Mouse (Mus musculus) liver, postnatal 0 days (tissue): Measurements from ENCODE around the gene Tal1.

Source experiments
- CTCF ChIP-seq: sonication (generic); IDR thresholded peaks from 2 replicates; pipeline ENCODE4 v1.5.1; 2016; ENCODE audit warnings: antibody characterized with exemption, low read depth
- EP300 ChIP-seq: IDR thresholded peaks from 2 replicates; pipeline ENCODE4 v1.6.1; 2016; ENCODE audit warnings: antibody characterized with exemption, low read depth, mild to moderate bottlenecking

DNA sequence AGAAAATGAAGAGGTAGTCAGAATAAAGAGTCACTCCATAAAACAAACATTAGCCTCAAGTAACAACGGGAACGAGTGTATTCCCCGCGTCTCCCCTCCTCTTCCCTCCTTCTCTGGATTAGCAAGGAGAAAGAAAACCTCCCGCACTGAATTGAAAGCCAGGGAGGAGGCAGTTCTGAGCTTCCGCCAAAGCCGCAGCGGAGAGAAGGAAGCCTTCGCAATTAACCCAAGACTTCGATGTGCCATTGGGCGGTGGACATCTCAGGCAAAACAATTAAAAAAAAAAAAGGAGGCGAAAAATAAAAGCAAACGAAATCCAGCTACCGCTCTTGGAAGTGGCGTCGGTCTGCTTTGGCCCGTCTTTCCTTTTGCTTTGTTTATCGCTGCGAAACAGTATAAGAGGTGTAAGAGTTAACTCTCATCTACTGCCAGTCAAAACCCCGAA is 2.1 kb downstream of the Tal1 start:
- TF ChIP-seq CTCF (no peak), EP300 (no peak)
